Mouse (Mus musculus) adrenal gland, postnatal 4 days (tissue): Measurements from ENCODE around the gene Wee1. TPM values are rescaled to one million over a fixed set of nuclear protein-coding genes. Genes with fewer than 3 reads are reported as not detected.
"Not testable (repeated sequence)": the region's sequence is repeated elsewhere in the genome, so short reads cannot be mapped to it uniquely, and the experiment has no call there.

Experiments used
- DNase-seq, 2 experiments: peaks; one replicate each; pipeline ENCODE4 v3.0.0; 2021 to 2022; ENCODE audit warnings: low spot score in 2 of 2, mixed read lengths in 2 of 2
- long read RNA-seq, 2 experiments: library from polyadenylated mRNA; stranded (forward); transcript quantifications; one replicate each; pipeline ENCODE4 v2.0.0; 2021
- total RNA-seq, 2 experiments: library from RNA; stranded (reverse); gene quantifications; 2 replicates each; pipeline ENCODE4 v1.2.3; 2021

The Wee1 gene
- total RNA-seq, result 10 to 100 TPM; 23.5 to 23.6 TPM
- long read RNA-seq, experiment 1, transcript Wee1-201 (11 exons, 3,419 nt), result major isoform, 6 of 6 reads
- long read RNA-seq, experiment 1, partial matches to known transcripts, result 0 of 6 reads
- long read RNA-seq, experiment 1, other reads (novel, unspliced or antisense), result 0 of 6 reads
- long read RNA-seq, experiment 2, transcript Wee1-201 (11 exons, 3,419 nt), result major isoform, 18 of 28 reads
- long read RNA-seq, experiment 2, partial matches to known transcripts, result 8 of 28 reads
- long read RNA-seq, experiment 2, other reads (novel, unspliced or antisense), result 2 of 28 reads

DNA sequence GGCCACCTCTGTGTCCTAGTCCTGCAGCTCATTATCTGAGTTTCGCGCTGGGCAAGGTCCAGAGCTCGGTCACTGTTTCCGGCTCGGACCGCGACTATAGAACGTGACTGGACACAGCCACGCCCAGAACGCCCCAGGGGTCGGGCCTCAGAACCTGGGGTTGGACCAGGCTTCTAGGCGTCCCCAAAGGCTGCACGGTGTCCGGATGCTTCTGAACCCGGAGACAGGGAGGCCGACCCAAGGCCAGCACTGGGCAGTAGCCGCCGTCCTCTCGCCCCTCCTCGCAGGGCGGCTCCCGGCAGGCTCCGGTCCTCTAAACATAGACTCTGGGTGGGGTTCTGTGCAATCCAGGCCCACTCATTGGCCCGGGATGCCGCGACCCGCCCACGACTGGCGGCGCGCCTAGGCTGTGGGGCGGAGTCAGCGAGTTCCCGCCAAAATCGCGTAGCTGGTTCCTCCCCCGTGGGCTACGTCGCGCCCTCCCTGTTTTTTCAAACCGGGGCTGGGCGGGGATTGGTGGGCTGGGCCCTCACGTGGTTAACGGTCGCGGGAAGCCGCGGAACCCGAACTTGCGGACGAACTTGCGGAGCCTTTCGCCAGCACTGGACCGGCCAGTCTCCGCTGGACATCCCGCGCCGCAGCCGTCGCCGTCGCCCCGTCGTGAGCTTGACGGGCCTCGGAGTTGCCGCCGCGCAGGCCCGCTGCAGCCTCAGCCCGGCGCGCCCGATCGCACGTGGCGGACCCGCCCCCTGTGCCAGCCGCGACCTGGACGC is at the start of gene Wee1:
Gene Wee1 (plus strand): TSS at position 531 of the 773 bp plus-strand sequence.
- peak; percentile 98 to 99 for DNase-seq

- DNase-seq, result no peak
Measured at GRCm38 (mm10) chr7:110078168-110078567, 43.7 kb upstream of the Wee1 start.

DNA sequence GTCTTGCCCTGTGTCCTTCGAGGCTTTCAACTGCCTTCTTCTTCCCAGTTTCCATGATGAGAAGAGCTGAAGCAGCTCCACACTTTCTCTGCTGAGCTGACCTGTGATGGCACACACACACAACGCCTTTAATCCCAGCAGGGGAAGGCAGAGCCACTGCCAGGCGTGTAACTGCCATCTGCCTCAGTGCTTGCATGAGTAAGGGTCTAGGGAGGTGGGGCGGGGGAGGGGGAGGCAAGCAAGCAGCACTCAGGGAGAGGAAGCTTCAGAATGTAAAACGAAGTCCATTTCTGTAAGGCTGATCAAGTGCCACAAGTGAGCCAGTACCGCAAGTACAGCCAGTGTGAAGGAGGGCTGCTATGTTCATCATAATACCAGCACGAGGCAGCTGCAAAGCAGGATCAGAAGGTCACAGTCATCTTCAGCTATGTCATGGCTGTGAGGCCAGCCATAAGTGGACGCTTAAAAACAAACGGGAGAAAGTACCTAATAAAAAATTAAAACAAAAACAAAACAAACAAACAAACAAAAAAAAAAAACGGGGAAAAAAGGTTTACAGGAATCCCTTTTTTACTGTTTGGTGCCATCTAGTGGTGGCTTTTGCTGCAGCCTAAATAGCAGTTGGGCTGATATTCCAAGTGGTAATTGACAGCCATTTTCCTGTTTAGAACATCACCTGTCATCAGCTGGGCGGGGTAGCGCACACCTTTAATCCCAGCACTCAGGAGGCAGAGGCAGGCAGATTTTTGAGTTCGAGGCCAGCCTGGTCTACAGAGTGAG is 38.3 kb upstream of the Wee1 start:
- DNase-seq, result peak in 1 of 2 experiments; percentile 19

- DNase-seq, result no peak
Measured at GRCm38 (mm10) chr7:110085217-110085616, 36.6 kb upstream of the Wee1 start.

GRCm38 (mm10) chr7:110087914-110088313 is 33.9 kb upstream of the Wee1 start:
- DNase-seq, result no peak

GRCm38 (mm10) chr7:110091670-110092069 is 30.2 kb upstream of the Wee1 start:
- no peak for DNase-seq

DNA sequence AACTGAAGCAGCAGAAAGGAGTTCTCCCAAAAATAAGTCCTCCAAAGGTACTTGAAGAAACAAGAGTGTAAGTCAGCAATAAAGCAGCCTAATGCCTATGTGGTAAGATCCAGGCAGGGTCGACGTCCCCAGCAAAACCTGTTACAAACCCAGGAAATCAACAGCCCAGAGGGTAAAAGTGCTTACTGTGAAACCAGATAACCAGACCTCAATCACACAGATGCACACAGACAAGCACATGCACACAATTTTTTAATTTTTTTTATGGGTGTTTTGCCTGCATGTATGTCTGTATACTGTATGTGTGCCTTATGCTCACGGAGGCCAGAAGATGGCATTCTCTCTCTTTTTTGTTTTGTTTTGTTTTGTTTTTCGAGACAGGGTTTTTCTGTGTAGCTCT is 25.5 kb upstream of the Wee1 start:
- no peak for DNase-seq

DNA sequence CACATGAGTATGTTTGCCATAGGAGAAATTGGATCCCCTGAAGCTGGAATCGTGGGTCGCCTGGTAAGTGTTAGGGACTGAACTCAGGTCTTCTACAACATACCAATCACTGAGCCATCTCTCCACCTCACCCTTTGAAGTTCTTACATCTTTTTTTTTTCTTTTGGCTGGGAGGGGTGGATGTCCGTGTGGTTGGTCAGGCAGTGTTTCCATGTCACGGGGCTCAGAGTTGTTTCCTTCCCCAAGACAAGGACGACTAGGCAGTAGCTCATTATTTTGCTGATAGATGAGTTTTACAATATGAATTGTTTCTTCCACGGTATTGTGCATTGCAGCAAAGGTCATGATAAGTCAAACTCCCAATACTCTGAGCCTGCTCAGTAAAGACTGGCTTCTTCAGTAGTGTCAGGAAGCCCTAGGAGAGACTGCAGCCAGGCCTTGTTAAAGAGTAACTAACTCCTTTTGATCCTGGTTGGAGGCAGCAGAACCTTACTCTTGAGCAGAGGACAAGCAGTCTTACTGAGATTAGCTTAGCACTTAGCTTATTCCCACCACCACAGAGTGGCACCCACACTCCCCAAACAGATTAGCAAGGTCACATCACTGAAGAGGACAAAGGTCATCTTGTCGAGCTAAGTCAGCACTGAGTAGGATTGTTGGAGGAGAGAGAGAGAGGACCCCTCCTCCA is 24.6 kb upstream of the Wee1 start:
- DNase-seq, result no peak

- DNase-seq, result no peak
Measured at GRCm38 (mm10) chr7:110100854-110101253, 21.0 kb upstream of the Wee1 start.

- no peak for DNase-seq
Measured at GRCm38 (mm10) chr7:110101266-110101665, 20.6 kb upstream of the Wee1 start.

DNA sequence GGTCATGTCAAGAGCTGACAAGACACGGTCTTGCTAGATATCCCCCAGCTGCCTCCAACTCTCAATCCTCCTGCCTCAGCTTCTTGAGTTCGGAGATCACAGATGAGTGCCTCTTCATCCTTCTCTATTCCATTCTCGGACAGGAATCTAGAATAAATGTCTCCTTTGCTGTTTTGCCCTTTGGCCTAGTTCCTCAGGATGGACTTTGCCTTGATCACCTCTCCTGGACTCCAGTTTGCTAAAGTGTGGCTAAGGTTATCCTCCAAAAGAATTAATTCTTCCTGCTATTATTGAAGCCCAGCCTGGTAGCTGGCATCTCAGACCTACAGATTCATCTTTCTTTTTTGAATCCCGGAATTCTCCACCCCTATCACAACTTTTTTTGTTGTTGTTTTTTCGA is 16.8 kb upstream of the Wee1 start:
- DNase-seq, result no peak

DNA sequence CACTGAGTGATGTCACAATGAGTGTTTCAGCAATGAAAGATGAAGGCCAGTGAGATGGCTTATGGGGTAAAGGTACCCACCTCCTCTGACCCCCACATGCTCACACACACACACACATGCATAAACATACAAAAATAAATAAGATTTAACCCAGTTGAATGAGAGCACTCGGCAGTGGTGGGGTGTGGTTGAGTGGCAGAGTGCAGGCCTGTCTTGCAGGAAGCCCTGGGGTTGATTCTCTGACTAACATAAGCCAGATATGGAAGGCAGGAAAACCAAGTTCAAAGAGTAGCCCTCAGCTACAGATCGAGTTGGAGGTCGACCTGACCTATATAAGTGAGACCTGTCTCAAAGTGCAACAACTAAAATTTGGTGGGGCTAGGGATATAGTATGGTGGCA is 15.2 kb upstream of the Wee1 start:
- no peak for DNase-seq

DNA sequence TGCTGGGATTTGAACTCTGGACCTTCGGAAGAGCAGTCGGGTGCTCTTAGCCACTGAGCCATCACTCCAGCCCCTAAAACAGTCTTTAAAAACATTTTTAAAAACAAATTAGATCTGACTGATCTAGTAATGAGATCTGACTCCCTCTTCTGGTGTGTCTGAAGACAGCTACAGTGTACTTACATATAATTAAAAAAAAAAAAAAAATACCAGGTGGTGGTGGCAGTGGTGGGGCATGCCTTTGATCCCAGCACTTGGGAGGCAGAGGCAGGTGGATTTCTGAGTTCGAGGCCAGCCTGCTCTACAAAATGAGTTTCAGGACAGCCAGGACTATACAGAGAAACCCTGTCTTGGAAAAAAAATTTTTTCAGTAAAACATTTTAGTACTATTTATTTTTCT is 13.3 kb upstream of the Wee1 start:
- DNase-seq, result not testable (repeated sequence)

GRCm38 (mm10) chr7:110108967-110109610 is 12.8 kb upstream of the Wee1 start:
- DNase-seq, result peak; percentile 42 to 68

GRCm38 (mm10) chr7:110110061-110110656 is 11.7 kb upstream of the Wee1 start:
- DNase-seq, result no peak

- no peak for DNase-seq
Measured at GRCm38 (mm10) chr7:110114699-110115098, 7.1 kb upstream of the Wee1 start.

- DNase-seq, result no peak
Measured at GRCm38 (mm10) chr7:110116731-110117291, 5.0 kb upstream of the Wee1 start.

DNA sequence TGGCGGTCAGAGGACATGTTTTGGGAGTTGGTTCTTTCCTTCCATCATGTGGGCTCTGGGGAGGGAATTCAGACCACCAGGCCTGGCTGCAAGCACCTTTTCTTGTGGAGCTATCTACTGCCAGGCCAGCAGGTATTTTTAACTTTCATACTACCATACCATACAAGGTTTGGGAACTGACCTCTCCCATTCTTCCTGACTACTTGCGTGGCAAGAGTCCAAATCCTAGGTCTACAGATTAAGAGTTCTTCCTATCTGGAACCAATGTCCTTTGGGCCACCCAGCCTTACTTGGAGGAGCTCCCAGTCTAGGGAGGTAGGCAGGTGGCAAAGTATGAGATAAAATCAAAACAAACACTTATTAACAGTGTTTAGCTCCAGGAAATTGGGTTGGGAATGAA is 3.4 kb upstream of the Wee1 start:
- no peak for DNase-seq

DNA sequence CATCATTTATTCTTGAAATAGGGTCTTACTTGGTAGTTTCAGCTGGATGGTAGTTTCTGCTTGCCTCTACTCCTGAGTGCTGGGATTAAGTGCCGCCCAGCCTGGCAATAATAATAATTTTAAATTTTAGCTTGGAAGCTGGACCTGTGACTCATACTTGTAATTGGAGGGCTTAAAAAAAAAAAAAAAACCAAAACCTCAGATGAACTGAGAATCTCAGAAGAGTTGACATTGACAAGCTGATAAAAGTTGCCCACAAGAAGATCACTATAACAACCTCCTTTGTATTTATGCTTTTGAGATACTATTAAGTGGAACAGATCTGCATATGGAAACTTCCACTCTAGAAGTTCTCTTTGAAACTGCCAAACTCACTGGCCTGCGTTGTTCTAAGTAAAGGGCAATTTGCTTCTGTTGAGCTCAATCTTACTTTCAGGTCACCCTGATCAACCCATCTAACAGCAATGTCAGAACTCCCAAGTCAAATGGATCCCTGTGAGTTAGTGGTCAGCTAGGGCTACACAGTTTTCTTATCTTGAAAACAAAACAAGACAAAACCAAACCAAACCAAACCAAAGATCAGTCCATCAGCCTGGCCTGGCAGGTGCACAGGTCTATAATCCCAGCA is 1.6 kb upstream of the Wee1 start:
- no peak for DNase-seq

DNA sequence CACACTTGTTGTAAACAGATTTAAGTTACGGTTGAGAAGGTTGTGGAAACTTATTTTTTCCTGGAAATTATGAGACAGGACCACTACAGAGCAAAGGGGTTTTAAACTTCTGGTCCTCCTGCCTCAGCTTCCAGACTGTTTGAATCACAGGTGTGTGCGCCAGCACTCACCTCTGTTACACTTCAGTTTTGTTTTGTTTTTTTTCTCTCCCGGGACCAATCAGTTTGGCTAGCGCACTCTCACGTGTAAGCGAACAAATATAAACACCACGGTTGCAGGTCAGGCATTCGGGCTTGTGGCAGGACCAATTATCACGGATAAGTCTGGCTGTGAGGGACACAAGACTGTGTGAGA is 707 bp upstream of the Wee1 start:
- no peak for DNase-seq
